Mouse (Mus musculus): Measurements from ENCODE around the gene 4930544D05Rik.

The 4930544D05Rik gene

GRCm38 (mm10) chr11:70656456-70656927, 40.8 kb downstream of the 4930544D05Rik start:
- DNase-seq (ENCODE audit: low spot score in 2 of 2) = no peak

- DNase-seq (ENCODE audit: low spot score in 2 of 2) = no peak
Measured at GRCm38 (mm10) chr11:70656964-70657363, 41.3 kb downstream of the 4930544D05Rik start, which contains the start of gene Eno3. Gene Eno3 (plus strand): TSS chr11:70657202.

DNA sequence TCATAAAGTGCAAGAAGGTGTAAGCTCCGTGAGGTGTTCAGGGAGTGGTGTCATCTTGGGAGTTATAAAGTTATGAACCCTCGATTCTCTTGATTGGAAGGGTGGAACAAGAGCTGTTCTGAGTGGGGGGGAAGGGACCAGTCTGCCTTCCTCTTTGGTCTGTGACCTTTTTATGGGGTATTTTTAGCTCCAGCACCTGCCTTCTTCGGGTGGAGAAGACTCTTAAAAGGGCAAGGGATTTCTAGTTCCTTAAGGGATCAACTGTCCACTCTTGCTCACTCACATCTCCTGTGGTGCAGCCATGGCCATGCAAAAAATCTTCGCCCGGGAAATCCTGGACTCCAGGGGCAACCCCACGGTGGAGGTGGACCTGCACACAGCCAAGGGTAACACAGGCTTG, 41.9 kb downstream of the 4930544D05Rik start:
- no peak for DNase-seq (ENCODE audit: low spot score in 2 of 2)

DNA sequence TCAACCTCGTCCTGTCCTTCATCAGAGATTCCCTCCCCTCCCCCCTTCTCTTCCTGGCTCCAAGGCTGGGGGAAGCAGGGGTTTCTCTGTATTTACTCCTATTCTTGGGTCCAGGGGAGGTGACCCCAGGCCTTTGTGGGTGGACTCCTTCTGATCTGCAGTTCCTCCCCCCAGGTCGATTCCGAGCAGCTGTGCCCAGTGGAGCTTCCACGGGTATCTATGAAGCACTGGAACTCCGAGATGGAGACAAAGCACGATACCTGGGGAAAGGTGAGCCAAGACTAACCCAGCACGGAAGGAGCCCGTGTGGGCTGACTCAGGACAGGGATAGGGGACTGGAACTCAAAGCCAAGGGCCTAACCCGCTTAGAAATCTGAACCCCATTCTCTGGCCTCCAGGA, 42.3 kb downstream of the 4930544D05Rik start:
- DNase-seq (ENCODE audit: low spot score in 2 of 2) = no peak

- no peak for DNase-seq (ENCODE audit: low spot score in 2 of 2)
Measured at GRCm38 (mm10) chr11:70658521-70658920, 42.9 kb downstream of the 4930544D05Rik start.

DNA sequence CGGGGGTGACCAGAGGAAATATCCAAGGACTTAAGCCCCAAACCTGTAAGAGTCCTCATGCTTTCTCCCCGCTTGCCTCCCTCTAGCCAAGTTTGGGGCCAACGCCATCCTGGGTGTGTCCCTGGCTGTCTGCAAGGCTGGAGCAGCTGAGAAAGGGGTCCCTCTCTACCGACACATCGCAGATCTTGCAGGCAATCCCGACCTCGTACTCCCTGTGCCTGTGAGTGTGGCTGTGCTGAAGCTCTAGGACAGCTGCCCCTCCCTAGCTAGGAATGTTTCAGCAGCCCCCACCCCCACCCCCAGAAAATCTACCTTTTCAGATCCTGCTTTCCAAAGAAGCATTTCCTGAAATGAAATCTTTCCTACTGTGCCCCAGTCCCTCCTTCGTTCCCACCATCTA, 43.3 kb downstream of the 4930544D05Rik start:
- no peak for DNase-seq (ENCODE audit: low spot score in 2 of 2)

GRCm38 (mm10) chr11:70660571-70660970, 44.9 kb downstream of the 4930544D05Rik start:
- no peak for DNase-seq (ENCODE audit: low spot score in 2 of 2)

- DNase-seq (ENCODE audit: low spot score in 2 of 2) = no peak
Measured at GRCm38 (mm10) chr11:70663101-70663500, 47.5 kb downstream of the 4930544D05Rik start.

GRCm38 (mm10) chr11:70663957-70664356, 48.3 kb downstream of the 4930544D05Rik start:
- no peak for DNase-seq (ENCODE audit: low spot score in 2 of 2)

- DNase-seq (ENCODE audit: low spot score in 2 of 2) = no peak
Measured at GRCm38 (mm10) chr11:70664741-70665140, 49.1 kb downstream of the 4930544D05Rik start.
